Mouse (Mus musculus): ENCODE data around the gene Uqcc1. TPM values are rescaled to one million over a fixed set of nuclear protein-coding genes. Genes with fewer than 3 reads are reported as not detected.
A peak's percentile ranks its signal among the peaks of the same experiment; 100 is the strongest.
"Not testable (repeated sequence)": the region's sequence is repeated elsewhere in the genome, so short reads cannot be mapped to it uniquely, and the experiment has no call there.

Gene Uqcc1
- total RNA-seq, 2 experiments from 2014 or later: 39.6 to 51.5 TPM

- ATAC-seq (replicated peaks; ENCODE audit: poor library complexity): peak; percentile 66
Observed at GRCm38 (mm10) chr2:155939897-155940529, 9.9 kb upstream of the Uqcc1 start.

GRCm38 (mm10) chr2:155928711-155929345 is 1.3 kb downstream of the Uqcc1 start:
- no peak for ATAC-seq (replicated peaks; ENCODE audit: poor library complexity)

GRCm38 (mm10) chr2:155925213-155925612 is 4.9 kb downstream of the Uqcc1 start:
- ATAC-seq (replicated peaks; ENCODE audit: poor library complexity): not testable (repeated sequence)

- no peak for ATAC-seq (replicated peaks; ENCODE audit: poor library complexity)
Observed at GRCm38 (mm10) chr2:155923143-155923542, 7.0 kb downstream of the Uqcc1 start.

GRCm38 (mm10) chr2:155914684-155915083 is 15.4 kb downstream of the Uqcc1 start:
- ATAC-seq (replicated peaks; ENCODE audit: poor library complexity): 0 out of 2 replicates have a peak, but pooled peaks have one; percentile 37

GRCm38 (mm10) chr2:155903632-155904008 is 26.5 kb downstream of the Uqcc1 start:
- no peak for ATAC-seq (replicated peaks; ENCODE audit: poor library complexity)

- ATAC-seq (replicated peaks; ENCODE audit: poor library complexity): peak; percentile 74
Observed at GRCm38 (mm10) chr2:155902989-155903631, 27.0 kb downstream of the Uqcc1 start.

GRCm38 (mm10) chr2:155895046-155895735 is 34.9 kb downstream of the Uqcc1 start:
- no peak for ATAC-seq (replicated peaks; ENCODE audit: poor library complexity)

- ATAC-seq (replicated peaks; ENCODE audit: poor library complexity): no peak
Observed at GRCm38 (mm10) chr2:155894307-155895045, 35.6 kb downstream of the Uqcc1 start.

- ATAC-seq (replicated peaks; ENCODE audit: poor library complexity): no peak
Observed at GRCm38 (mm10) chr2:155886776-155887175, 43.3 kb downstream of the Uqcc1 start.

- no peak for ATAC-seq (replicated peaks; ENCODE audit: poor library complexity)
Observed at GRCm38 (mm10) chr2:155885271-155885697, 44.8 kb downstream of the Uqcc1 start.

- peak; percentile 71 for ATAC-seq (replicated peaks; ENCODE audit: poor library complexity)
Observed at GRCm38 (mm10) chr2:155882087-155882486, 48.0 kb downstream of the Uqcc1 start.

GRCm38 (mm10) chr2:155878964-155879876 is 50.9 kb downstream of the Uqcc1 start:
- peak; percentile 89 for ATAC-seq (replicated peaks; ENCODE audit: poor library complexity)

- ATAC-seq (replicated peaks; ENCODE audit: poor library complexity): no peak
Observed at GRCm38 (mm10) chr2:155873636-155874035, 56.5 kb downstream of the Uqcc1 start.

- ATAC-seq (replicated peaks; ENCODE audit: poor library complexity): no peak
Observed at GRCm38 (mm10) chr2:155872930-155873507, 57.1 kb downstream of the Uqcc1 start.

GRCm38 (mm10) chr2:155872486-155872885 is 57.6 kb downstream of the Uqcc1 start:
- ATAC-seq (replicated peaks; ENCODE audit: poor library complexity): no peak

- no peak for ATAC-seq (replicated peaks; ENCODE audit: poor library complexity)
Observed at GRCm38 (mm10) chr2:155869772-155870171, 60.3 kb downstream of the Uqcc1 start.

- peak; percentile 74 for ATAC-seq (replicated peaks; ENCODE audit: poor library complexity)
Observed at GRCm38 (mm10) chr2:155868320-155868719, 61.8 kb downstream of the Uqcc1 start.

- ATAC-seq (replicated peaks; ENCODE audit: poor library complexity): no peak
Observed at GRCm38 (mm10) chr2:155863301-155863867, 66.7 kb downstream of the Uqcc1 start.

Measured in megakaryocyte progenitor cell, adult 5-6 weeks (primary cell).